Mouse (Mus musculus) gastrocnemius, adult 18-20 months (tissue): ENCODE results near the gene Fam107a. TPM values are rescaled to one million over a fixed set of nuclear protein-coding genes. Genes with fewer than 3 reads are reported as not detected.

ENCODE experiments used
- DNase-seq: peaks from one replicate; pipeline ENCODE4 v3.0.0; 2021; ENCODE audit warnings: low spot score
- long read RNA-seq, 2 experiments: library from polyadenylated mRNA; stranded (forward); transcript quantifications; one replicate each; pipeline ENCODE4 v2.0.0; 2021
- total RNA-seq, 2 experiments: library from RNA; stranded (reverse); gene quantifications; 2 replicates each; pipeline ENCODE4 v1.2.3; 2021

The Fam107a gene
- 1 to 10 TPM; 4.5 to 6.8 TPM for total RNA-seq
- long read RNA-seq, experiment 1: 0 reads
- long read RNA-seq, experiment 2: 0 reads

DNA sequence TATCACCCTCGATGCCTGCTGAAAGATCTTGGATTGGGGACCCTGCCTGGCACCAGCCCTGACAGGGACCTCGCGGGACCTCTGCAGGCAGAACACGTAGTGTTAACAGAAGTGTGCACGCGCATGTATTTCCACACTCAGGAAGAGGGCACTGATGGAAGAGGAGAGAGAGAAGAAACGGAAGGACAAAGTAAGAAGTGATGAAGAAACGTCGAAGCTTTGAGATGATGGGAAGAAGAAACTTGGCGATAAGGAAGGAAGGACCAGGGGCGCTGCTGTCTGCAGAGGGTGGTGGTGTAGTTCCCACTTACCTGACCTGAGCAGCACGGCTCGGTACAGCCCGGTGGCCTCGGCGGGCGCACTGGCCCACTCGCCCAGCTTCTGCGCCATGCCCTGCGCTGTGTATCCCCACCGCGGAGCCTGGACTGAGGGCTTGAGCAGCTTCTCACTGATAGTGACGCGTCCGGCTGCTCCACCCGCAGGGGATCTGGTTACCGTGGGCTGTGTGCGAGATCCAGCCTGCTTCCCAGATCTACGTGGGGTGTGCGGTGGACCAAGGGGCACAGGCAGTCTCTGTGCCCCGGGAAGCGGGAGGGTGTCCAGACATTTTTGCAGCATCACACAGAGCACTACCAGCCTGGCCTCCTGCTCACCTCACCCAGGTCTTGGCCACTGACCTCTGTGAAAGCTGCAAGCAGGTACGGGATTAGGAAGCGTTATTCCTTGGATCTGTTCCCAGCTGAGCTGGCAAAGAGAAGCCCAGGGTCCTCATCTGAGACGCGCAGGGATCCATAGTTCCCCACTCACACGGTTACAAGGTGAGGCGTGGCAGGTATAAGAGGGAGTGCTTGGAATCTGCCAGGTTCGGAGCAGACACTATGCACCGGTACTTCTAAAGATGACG is at the start of gene Fam107a:
Fam107a (minus strand) TSS at position 830 of the 904 bp plus-strand sequence.
- DNase-seq: no peak

DNA sequence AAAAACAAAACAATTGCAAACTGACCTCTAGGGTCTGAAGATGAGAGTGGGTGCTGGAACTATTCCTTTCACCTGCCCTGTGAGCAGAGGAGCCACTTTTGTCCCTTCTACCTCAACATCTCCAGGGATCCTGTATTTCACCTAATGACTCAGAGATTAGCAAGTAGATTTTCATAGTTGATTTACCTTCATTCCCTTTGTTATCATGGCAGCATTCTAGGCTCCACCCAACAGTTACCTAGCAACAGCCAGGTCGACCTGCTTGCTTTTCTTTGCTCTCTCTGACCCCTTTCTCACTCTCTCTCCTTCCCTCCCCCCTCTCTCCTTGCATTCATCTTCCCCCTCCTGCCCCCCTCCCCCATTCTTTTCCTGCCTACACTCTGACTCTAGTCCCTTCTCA is 49.3 kb upstream of the Fam107a start:
- no peak for DNase-seq

DNA sequence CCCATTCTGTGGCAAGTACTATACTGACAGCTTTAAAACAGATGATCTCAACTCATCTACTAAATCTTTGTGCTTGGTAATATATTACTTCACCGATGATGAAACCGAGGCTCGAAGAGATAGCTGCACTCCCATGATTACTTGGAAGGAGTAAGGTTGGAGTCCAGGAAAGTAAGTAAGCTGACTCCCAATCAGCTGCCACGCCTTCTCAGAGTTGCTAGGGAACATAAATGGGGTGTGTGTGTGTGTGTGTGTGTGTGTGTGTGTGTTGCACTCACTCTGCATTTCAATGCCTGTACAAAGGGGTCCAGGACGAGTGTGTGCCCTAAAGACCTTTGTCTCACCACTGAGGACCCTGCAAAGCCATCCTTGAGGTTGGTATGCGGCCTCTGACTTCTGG is 48.0 kb upstream of the Fam107a start:
- DNase-seq: no peak

DNA sequence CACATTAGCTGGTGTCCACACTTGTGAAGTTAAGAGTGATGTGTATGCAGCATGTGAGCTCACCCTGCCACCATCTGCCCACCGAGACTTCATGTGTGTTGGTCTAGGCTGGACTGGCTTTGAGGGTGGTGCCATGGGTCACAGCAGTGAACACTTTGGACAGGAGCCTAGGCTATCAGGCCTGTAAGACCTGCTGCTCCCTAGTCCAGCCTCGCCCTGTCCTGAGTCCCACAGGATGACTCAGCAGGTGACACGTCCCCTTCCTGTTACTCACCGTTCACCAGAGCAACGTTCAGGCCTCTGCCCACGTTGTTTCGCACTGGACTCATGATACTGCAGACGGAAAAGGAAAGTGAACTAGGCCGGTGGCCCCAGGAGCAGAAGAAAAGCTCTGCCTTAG is 39.0 kb upstream of the Fam107a start:
- DNase-seq: no peak

DNA sequence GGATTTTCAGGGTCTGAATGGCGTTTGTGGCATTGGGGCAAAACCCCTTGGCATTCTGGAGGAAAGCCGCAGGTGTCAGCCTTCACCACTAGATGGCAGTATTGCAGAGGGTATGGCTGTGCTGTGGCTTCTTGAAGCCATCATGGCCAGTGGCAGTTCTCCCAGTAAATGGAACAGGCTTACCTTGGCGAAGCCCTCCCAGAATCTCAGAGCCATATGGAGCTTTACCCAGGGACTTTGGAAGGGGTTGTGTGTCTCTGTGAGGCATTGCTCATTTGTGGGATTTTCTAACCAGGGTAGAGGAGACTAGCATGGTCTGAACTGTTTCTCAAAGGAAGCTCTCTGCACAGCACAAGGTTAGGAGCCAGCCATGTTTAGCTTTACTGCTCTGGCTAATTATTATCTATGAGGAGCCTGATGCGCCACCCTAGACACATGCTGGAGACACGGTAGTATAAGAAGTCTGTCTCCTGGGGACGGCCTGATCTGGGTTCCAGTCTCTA is 38.2 kb upstream of the Fam107a start:
- peak; percentile 72 for DNase-seq

DNA sequence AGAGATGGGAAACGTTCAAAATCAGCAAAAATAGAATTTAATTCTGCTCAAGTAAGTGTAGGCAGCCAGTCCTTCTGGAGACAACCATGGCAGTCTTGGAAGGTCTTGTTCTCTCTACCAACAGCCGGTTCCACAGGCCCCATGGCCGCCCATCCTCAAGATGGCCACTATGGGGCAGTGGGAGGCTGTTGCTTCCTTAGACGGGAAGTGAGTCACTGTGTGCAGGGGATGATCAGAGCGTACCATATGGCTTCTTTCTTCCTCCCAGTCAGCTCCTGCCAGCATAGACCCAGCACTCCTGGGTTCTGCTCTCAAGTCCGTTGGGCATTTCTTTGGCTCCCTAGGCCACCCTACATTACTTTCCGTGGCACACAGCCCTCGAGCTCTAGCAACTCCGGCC is 31.1 kb upstream of the Fam107a start:
- DNase-seq: no peak

DNA sequence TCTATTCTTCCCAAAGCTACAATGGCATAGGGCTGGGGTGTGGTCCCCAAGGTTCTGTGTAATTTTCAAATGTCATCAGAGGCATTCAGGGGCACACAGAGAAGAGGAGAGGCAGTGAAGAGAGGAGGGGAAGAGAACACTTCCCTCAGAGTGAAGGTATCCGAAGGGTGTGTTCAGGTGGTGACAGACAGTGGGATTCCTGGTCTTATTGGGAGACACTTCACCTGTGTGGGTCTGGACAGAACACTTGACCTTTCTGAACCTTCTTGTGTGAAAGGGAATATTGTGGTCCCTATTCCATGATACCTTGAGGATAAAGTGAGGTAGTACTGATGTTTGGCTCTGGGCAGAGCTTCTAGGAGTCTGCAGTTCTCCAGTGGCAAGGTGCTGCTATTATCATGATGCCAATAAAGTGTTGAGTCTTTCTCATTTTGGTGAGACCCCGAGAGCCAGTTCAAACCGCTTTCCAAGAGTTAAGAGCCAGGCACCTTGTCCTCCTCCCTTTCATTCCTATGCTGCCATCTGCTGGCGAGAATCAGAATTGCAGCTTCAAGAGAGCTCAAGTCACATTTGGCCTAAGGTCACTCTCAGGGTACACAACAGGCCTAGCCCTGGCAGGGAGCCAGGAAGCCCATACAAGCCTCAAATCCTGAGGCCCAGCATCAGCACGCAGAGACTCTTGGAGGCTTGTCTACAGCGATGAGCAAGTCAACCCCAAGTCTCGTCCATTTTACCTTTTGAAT is 28.6 kb upstream of the Fam107a start:
- DNase-seq: peak; percentile 86

DNA sequence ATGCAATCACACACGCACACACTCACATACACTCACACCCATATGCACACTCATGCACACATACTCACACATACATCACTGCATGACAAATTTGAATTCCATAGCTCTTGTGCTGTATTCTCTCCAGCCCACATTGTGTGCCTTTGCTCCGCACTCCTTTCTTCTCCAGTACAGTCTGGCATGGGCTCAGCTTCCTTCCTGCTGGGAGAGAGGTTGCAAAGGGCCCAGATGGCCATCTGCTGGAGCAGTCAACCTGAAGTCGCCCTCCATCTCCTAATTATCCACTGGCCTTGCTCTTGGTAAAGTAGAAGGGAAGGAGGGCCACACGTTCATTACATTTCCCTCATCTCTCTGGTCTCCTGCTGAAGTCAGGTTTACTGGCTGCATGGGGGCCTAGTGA is 27.7 kb upstream of the Fam107a start:
- no peak for DNase-seq

DNA sequence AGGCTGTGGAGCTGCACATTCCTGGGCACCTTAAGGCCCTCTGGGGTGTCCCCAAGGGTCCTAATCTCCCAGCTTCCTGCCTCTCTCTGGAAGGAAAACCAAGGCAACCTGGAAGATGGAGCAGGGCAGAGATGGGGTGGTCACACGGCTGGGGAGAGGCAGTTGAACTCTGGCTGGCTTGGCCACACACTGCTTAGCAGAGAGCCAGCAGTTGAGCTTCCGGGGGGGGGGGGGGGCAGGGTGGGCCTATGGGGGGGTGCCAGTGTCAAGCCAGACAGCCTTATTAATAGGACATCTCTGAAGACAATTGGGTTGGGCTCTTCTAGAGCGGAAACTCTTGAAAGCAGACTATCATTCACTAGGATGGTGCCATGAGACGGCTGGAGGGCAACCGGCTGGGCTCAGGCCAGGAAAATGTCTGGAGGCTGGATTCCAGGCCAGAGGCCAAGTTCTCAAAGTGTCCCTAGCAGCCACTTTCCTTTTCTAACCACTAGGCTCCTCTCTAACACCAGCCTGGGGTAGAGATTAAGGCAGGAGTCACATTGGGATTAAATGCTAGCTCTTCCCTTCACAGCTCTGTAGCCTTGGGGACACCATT is 24.8 kb upstream of the Fam107a start:
- peak; percentile 60 for DNase-seq

DNA sequence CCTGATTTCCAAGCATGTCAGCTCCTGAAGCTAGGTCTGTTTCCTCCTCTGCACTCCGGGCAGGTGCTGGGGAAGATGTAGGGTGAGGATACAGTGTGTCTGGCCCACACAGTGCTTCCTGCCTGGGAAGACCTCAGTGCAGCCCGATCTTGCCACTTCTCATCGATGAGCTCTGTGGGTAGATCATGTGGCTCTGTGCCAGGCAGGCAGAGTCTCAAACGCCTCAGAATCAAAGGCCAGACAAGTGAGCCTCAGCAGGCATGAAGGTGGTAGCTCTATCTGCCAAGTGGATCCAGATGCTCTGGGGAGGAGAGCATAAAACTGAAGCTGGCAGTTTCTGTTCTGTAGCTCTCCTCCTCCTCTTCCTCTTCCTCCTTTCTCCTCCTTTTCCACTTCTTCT is 22.4 kb upstream of the Fam107a start:
- DNase-seq: no peak

DNA sequence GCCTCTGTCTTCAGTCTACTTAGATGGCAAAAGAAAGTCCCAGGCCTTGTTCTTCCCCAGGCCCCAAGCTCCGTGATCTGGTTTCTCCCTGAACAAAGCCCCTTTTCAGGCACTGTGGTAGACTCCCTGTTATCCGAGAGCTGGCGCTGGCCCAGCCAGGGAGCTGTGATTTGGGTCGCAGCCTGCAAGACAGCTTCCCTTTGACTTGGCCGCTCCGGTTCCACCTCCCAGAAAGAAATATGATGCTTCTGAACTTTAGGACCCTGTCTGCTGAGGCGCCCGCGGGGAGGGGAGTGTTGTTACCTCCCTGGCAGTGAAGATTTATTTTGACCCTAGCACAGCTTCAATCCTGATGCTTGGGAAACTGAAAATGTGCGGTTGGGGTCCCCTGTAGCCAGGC is 18.1 kb upstream of the Fam107a start:
- peak; percentile 27 for DNase-seq

DNA sequence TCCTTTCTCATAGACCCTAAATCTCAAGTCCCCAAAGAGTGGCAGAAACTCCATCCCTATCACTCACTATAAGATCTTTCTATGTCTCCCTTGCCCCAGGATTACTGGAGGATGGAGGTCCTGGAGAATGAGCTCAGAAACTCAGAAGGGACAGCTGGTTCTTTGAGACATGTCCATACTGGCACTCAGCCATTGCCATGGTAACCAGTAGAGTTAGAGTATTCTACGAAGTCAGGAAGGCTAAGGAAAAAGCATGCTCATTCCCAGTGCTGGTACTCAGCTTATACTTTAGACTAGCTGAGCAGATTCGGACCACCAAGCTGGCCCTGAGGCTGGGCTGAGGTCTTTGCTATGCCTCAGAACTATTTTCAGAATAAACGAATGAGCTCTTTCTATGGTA is 16.7 kb upstream of the Fam107a start:
- DNase-seq: no peak

DNA sequence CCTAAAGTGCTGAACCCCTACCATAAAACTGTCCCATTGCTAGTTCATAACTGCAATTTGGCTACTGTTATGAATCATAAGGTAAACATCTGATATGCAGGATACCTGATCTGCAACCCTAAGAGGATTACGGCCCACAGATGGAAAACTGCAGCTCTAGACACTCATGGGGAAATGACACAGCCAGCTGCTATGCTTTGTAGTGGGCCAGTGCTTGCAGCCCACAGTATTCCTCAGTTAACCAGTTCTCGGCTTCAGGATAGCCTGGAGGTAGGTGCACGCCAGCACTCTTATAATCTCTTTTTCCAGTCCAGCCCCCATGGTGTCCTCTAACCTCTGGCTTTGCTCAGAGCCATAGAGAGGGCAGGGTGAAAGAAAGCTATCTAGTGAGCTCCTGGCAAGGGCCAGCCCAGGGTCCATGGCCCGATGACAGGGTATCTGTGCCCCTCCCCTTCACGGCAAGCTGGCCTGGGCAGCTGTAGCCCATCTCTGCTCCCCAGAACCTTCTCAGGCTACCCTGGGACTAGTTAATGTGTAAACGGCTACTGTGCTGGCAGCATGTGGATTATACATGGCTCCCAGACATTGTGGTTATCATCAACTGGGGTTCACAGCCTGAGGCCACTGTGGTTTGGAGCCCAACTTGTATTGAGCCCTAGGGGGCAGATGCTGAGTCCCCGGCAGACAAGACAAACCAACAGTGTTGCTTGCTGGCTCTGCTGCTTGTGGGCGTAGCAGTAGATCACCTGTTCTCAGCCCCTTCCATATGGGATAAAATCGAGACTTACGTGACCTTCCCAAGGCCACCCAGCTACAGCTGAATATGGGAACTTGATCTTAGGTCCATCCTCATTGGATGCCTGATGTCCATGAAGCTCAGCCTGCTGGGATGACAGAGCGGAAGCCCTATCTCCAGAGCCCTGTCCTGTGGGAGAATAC is 14.8 kb upstream of the Fam107a start:
- DNase-seq: no peak

DNA sequence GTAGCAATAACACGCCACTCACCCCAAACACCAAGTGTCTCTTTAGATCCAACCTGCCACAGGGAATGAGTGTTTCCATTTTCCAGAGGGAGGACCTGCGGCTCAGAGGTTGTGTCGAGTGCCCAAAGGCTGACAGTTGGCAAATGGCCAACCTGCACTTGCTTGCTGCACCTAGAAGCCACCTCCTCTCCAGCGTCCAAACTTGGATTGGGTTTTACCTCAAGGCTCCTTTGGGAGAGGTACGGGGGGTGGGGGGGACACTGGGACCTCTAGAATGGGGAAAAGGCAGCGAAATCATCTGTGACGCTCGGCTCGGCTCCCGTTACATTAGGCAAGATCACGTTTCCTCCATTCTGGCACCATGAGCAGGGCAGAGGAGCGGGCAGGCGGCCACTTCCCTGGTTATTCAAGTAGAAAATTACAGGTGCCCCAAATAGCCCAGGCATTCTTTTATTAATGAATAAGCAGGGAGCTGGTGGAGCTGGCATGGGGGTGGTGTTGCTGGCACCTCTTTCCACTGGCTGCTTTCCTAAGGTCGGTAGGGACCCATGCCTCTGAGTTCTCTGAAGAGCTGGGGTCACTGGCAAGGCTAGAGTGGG is 13.6 kb upstream of the Fam107a start:
- DNase-seq: peak; percentile 33

DNA sequence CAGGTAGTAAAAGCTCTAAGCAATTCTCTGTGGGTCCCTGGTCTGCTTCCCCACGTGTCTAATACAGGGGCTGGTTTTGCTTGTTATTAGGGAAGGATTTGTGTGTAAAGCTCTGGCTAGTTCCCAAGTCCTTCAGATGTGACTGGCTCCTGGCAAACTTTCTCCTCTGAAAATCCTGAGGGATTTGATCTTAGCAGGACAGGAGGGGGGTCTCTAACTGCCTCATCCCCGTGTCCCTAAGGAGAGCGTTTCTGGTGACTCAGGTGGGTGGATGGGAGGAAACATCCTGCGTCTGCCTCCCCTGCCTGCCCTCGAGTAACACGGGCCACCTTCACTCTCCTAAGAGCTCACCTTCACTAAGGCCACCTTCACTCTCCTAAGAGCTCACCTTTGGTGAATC is 12.6 kb upstream of the Fam107a start:
- DNase-seq: no peak

DNA sequence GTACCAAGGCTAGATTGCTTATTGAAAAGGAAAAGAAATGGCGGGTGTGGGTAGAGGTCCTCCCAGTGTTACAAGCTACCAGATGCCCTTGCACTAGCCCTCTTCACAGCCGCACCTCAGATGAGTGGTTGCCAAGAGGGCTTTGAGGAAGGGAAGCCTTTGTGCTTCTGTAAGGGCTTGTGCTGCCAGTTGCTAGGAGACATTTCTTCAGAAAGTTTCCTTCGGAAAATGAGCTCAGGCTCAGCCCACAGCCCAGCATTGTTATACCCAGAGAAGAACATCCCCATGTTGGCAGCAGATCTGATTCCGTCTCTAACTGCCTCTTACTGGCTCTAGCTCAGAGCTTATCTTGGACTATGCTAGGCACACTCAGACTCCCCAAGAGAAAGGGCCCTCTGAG is 11.7 kb upstream of the Fam107a start:
- no peak for DNase-seq

DNA sequence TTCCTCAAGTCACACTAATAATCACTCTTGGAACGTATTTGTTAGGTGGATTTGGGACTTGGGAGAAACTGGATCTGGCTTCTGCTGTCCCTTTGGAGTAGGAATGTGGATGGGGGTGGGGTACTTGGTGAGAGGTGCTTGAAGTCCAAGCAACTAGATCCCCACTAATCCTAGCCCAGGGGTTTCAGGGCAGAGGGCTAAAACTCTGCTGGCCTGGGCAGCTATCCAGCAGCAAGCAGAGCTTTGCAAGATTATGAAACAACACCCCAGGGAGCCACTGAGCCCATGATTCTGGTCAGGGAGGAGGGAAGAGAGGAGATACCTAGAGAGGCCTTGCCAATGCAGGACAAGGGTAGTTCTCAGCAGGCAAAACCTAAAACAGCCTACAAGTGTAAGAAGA is 9.5 kb upstream of the Fam107a start:
- peak; percentile 14 for DNase-seq

DNA sequence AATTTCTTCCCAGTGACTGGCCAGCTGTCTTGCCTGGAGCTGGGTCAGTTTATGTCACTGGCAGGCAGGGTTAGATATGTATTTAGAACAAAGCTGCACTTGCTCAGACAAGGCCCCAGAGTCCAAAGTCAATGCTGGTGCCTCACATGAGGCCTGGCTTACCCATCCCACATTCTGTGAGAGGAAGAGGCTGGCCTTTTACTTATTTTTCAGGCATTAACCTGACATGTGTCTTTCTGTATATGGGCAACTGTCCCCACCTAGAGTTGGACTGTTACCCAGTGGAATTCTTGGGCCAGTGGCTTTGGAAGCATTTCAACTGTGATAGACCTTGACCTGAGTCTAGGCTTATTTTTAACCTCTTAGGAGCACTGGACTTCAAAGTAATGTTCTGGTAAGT is 9.1 kb upstream of the Fam107a start:
- no peak for DNase-seq

DNA sequence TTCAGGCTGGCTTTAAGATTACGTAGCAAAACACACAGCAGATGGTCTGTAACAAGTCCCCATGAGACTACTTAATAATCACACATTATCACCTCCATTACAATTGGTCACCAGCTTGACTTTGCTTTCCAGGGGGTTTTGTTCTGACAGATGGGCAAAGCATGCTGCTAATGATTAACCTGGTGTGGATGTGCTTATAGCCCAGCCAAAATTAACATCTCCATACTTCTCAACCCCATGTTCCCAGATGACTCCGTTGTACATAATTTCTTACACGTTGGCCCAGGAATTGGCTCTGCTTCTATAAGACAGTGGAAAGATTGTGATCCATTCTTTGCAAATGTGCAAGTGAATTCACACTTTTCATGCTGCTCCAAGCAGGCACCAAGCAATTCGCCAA is 7.9 kb upstream of the Fam107a start:
- DNase-seq: no peak

DNA sequence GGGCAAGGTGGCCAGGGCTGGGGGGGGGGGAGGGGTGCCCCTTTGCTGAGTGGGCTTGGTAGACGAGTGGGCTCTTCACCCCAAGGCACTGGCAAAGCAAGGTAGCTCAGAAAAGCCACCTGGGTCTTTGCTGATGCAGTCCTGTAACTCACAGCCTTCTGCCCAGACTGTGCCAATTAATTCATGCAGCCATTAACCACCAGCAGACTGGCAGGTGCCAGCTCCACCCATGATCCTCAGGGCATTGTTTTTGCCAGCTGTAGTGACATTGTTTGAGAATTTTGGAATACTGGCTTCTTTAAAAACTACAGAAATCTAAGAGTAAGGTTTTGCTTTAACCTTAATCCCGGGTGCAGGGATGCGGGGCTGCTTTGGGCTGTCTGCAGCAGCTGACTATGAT is 2.7 kb upstream of the Fam107a start:
- DNase-seq: no peak
